Mouse (Mus musculus): Measurements from ENCODE around the gene Tmprss6. TPM values are rescaled to one million over a fixed set of nuclear protein-coding genes. Genes with fewer than 3 reads are reported as not detected.
A peak's percentile ranks its signal among the peaks of the same experiment; 100 is the strongest.

Gene Tmprss6
- polyA plus RNA-seq, 1 experiment from 2014 or later: 0.23 TPM

- no peak overlapping the region for H3K9ac ChIP-seq
- H3K4me3 ChIP-seq: no peak overlapping the region
- H3K9me3 ChIP-seq: no peaks in the 10 kb centered on the region
- H3K4me1 ChIP-seq (replicated peaks): peaks cover 24% of the 10 kb centered on the region
- no peak for ATAC-seq (ENCODE audit: low FRiP score)
- no peaks in the 10 kb centered on the region for H3K36me3 ChIP-seq
- H3K27me3 ChIP-seq: peaks cover 27% of the 10 kb centered on the region; the same call in 1 of the 2 replicates
- H3K27ac ChIP-seq: no peak overlapping the region
- no peak overlapping the region for H3K4me2 ChIP-seq
- WGBS: 66% methylated on average over 4 of the region's 4 CpGs
Measured at GRCm38 (mm10) chr15:78425230-78425629, 43.2 kb downstream of the Tmprss6 start.

GRCm38 (mm10) chr15:78424507-78424906, 43.9 kb downstream of the Tmprss6 start:
- H3K27ac ChIP-seq: no peak overlapping the region
- no peaks in the 10 kb centered on the region for H3K9me3 ChIP-seq
- H3K4me1 ChIP-seq (replicated peaks): peaks cover 16% of the 10 kb centered on the region
- WGBS: 29% methylated on average over 11 of the region's 11 CpGs
- H3K4me3 ChIP-seq: no peak overlapping the region
- ATAC-seq (ENCODE audit: low FRiP score): no peak
- no peak overlapping the region for H3K4me2 ChIP-seq
- H3K36me3 ChIP-seq: no peaks in the 10 kb centered on the region
- H3K27me3 ChIP-seq: peaks cover 27% of the 10 kb centered on the region; the same call in 1 of the 2 replicates
- H3K9ac ChIP-seq: no peak overlapping the region

GRCm38 (mm10) chr15:78422046-78422956, 46.1 kb downstream of the Tmprss6 start:
- H3K9me3 ChIP-seq: no peaks in the 10 kb centered on the region
- WGBS: 22% methylated on average over 16 of the region's 16 CpGs
- peak; percentile 57; the same call in 1 of the 2 replicates for ATAC-seq (ENCODE audit: low FRiP score)
- no peak overlapping the region for H3K27ac ChIP-seq
- H3K27me3 ChIP-seq: peaks cover 25% of the 10 kb centered on the region; the same call in 1 of the 2 replicates
- H3K4me3 ChIP-seq: no peak overlapping the region
- no peak overlapping the region for H3K9ac ChIP-seq
- 0 out of 2 replicates have a peak overlapping the region, but pooled peaks have one; percentile 6 for H3K4me2 ChIP-seq
- no peaks in the 10 kb centered on the region for H3K36me3 ChIP-seq
- H3K4me1 ChIP-seq (replicated peaks): peaks cover 4% of the 10 kb centered on the region

- WGBS: 86% methylated on average over 13 of the region's 13 CpGs
- Histone ChIP-seq H3K27ac (no peak overlapping the region), H3K9me3 (no peaks in the 10 kb centered on the region), H3K4me3 (no peak overlapping the region), H3K9ac (no peak overlapping the region), H3K27me3 (peaks cover 22% of the 10 kb centered on the region; the same call in 1 of the 2 replicates), H3K4me1 (replicated peaks) (peaks cover 4% of the 10 kb centered on the region), H3K4me2 (no peak overlapping the region), H3K36me3 (no peaks in the 10 kb centered on the region)
- no peak for ATAC-seq (ENCODE audit: low FRiP score)
Measured at GRCm38 (mm10) chr15:78420395-78420794, 48.0 kb downstream of the Tmprss6 start.

GRCm38 (mm10) chr15:78416937-78417336, 51.5 kb downstream of the Tmprss6 start:
- WGBS: 16% methylated on average over 4 of the region's 4 CpGs
- Histone ChIP-seq H3K27me3 (peaks cover 7% of the 10 kb centered on the region; the same call in 1 of the 2 replicates), H3K4me2 (no peak overlapping the region)

GRCm38 (mm10) chr15:78414157-78414556, 54.3 kb downstream of the Tmprss6 start:
- Histone ChIP-seq H3K9me3 (no peaks in the 10 kb centered on the region), H3K27me3 (peaks cover 31% of the 10 kb centered on the region)
- ATAC-seq (ENCODE audit: low FRiP score): no peak

More at GRCm38 (mm10) chr15:78416937-78417336, 51.5 kb downstream of the Tmprss6 start:
- no peak overlapping the region for H3K4me3 ChIP-seq
- no peaks in the 10 kb centered on the region for H3K4me1 ChIP-seq (replicated peaks)
- no peak overlapping the region for H3K27ac ChIP-seq
- no peaks in the 10 kb centered on the region; the same call in 1 of the 2 replicates for H3K36me3 ChIP-seq
- H3K9ac ChIP-seq: no peak overlapping the region
- ATAC-seq (ENCODE audit: low FRiP score): no peak
- no peaks in the 10 kb centered on the region for H3K9me3 ChIP-seq

GRCm38 (mm10) chr15:78413719-78414117, 54.7 kb downstream of the Tmprss6 start:
- H3K9ac ChIP-seq: no peak overlapping the region
- 25% methylated on average over 1 of the region's 1 CpGs for WGBS
- peaks cover 35% of the 10 kb centered on the region for H3K27me3 ChIP-seq
- no peaks in the 10 kb centered on the region; the same call in 1 of the 2 replicates for H3K36me3 ChIP-seq
- H3K4me3 ChIP-seq: no peak overlapping the region
- ATAC-seq (ENCODE audit: low FRiP score): no peak
- no peak overlapping the region for H3K4me2 ChIP-seq
- peaks cover 16% of the 10 kb centered on the region for H3K4me1 ChIP-seq (replicated peaks)
- H3K27ac ChIP-seq: no peak overlapping the region
- H3K9me3 ChIP-seq: no peaks in the 10 kb centered on the region

More at GRCm38 (mm10) chr15:78414157-78414556, 54.3 kb downstream of the Tmprss6 start:
- Histone ChIP-seq H3K4me3 (no peak overlapping the region), H3K4me1 (replicated peaks) (peaks cover 16% of the 10 kb centered on the region), H3K36me3 (no peaks in the 10 kb centered on the region; the same call in 1 of the 2 replicates), H3K4me2 (no peak overlapping the region), H3K9ac (no peak overlapping the region), H3K27ac (no peak overlapping the region)
- 94% methylated on average over 8 of the region's 8 CpGs for WGBS

- Histone ChIP-seq H3K9ac (no peak overlapping the region), H3K4me3 (no peak overlapping the region), H3K4me1 (replicated peaks) (peaks cover 16% of the 10 kb centered on the region), H3K36me3 (no peaks in the 10 kb centered on the region; the same call in 1 of the 2 replicates), H3K4me2 (no peak overlapping the region), H3K9me3 (no peaks in the 10 kb centered on the region), H3K27ac (no peak overlapping the region), H3K27me3 (peaks cover 41% of the 10 kb centered on the region)
- no peak for ATAC-seq (ENCODE audit: low FRiP score)
- 95% methylated on average over 14 of the region's 14 CpGs for WGBS
Measured at GRCm38 (mm10) chr15:78413083-78413718, 55.2 kb downstream of the Tmprss6 start.

GRCm38 (mm10) chr15:78409570-78410052, 58.8 kb downstream of the Tmprss6 start:
- H3K9ac ChIP-seq: peak overlapping the region; percentile 60
- peak overlapping the region; percentile 31 for H3K4me3 ChIP-seq
- H3K27ac ChIP-seq: no peak overlapping the region
- no peaks in the 10 kb centered on the region; the same call in 1 of the 2 replicates for H3K36me3 ChIP-seq
- peaks cover 42% of the 10 kb centered on the region for H3K4me1 ChIP-seq (replicated peaks)
- no peak for ATAC-seq (ENCODE audit: low FRiP score)
- H3K9me3 ChIP-seq: no peaks in the 10 kb centered on the region
- H3K4me2 ChIP-seq: peak overlapping the region; percentile 50
- peaks cover 47% of the 10 kb centered on the region for H3K27me3 ChIP-seq
- 14% methylated on average over 12 of the region's 12 CpGs for WGBS

GRCm38 (mm10) chr15:78406293-78406934, 62.0 kb downstream of the Tmprss6 start, which contains the start of gene Mpst:
Gene Mpst, plus strand, starts transcription at chr15:78406416.
- under 1% methylated on average over 40 of the region's 40 CpGs for WGBS
- H3K4me1 ChIP-seq (replicated peaks): peaks cover 73% of the 10 kb centered on the region
- H3K27ac ChIP-seq: peak within 1 kb of the TSS; percentile 92
- H3K4me2 ChIP-seq: peak within 1 kb of the TSS; percentile 95
- no peaks in the 10 kb centered on the region for H3K36me3 ChIP-seq
- H3K4me3 ChIP-seq: peak within 1 kb of the TSS; percentile 63
- ATAC-seq (ENCODE audit: low FRiP score): peak; percentile 87
- peaks cover 39% of the 10 kb centered on the region for H3K27me3 ChIP-seq
- H3K9ac ChIP-seq: peak within 1 kb of the TSS; percentile 82
- no peaks in the 10 kb centered on the region for H3K9me3 ChIP-seq

GRCm38 (mm10) chr15:78405517-78406211, 62.8 kb downstream of the Tmprss6 start, which contains the start of gene Tst:
Gene Tst, minus strand, starts transcription at chr15:78405907.
- Histone ChIP-seq H3K4me3 (peak within 1 kb of the TSS; percentile 63), H3K4me2 (peak within 1 kb of the TSS; percentile 95), H3K27me3 (peaks cover 31% of the 10 kb centered on the region), H3K36me3 (no peaks in the 10 kb centered on the region), H3K27ac (peak within 1 kb of the TSS; percentile 92), H3K4me1 (replicated peaks) (peaks cover 75% of the 10 kb centered on the region), H3K9me3 (no peaks in the 10 kb centered on the region), H3K9ac (peak within 1 kb of the TSS; percentile 82)
- ATAC-seq (ENCODE audit: low FRiP score): peak; percentile 53
- WGBS: 2% methylated on average over 34 of the region's 34 CpGs
